Mouse (Mus musculus) liver, postnatal 0 days (tissue): ENCODE data around the gene Wdpcp.

Source experiments
- CTCF ChIP-seq: sonication (generic); IDR thresholded peaks from 2 replicates; pipeline ENCODE4 v1.5.1; 2016; ENCODE audit warnings: antibody characterized with exemption, low read depth
- EP300 ChIP-seq: IDR thresholded peaks from 2 replicates; pipeline ENCODE4 v1.6.1; 2016; ENCODE audit warnings: antibody characterized with exemption, low read depth, mild to moderate bottlenecking

DNA sequence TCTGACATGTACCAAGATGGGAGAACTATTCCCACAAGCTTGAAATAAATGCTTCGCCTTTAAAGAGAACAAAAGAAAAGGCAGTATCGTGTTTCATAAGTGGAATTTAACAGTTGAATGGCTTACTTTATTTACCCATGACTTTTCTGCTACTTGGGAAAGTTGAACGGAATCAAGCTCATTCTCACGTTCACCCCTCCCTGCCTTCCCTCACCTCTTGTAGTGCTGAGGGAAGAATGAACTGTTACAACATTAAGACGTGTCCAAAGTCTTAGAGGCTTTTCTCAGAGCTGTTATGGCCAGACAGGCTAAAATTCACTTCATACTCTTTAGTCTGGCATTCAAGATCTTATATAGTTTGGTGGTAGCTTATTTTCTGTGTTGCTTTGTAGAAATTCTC, 30.5 kb downstream of the Wdpcp start:
- no peak for TF ChIP-seq CTCF
- no peak for TF ChIP-seq EP300
